Mouse (Mus musculus) heart, adult 2 months (tissue): ENCODE measurements at regions not wholly inside any gene's neighbourhood (a gene's known extent, or its start where the extent isn't known, plus 50 kb on each side); places are given as distances from the start of the nearest gene placed in this dataset.

Experiments
- DNase-seq, 2 experiments: peaks; one replicate each; pipeline ENCODE4 v3.0.0; 2021
- H3K27ac ChIP-seq: fragments of 200-600 bp; 2 replicates; pipeline ENCODE4 v1.8.1; 2022
- H3K27me3 ChIP-seq: fragments of 200-500 bp; 2 replicates; pipeline ENCODE4 v1.6.1; 2012; ENCODE audit warnings: mild to moderate bottlenecking, low read length, inconsistent platforms, mixed read lengths; ENCODE audit not compliant: control insufficient read depth, insufficient read depth
- H3K36me3 ChIP-seq: fragments of 200-500 bp; 2 replicates; pipeline ENCODE4 v1.6.1; 2012; ENCODE audit warnings: low read length, inconsistent platforms; ENCODE audit not compliant: control insufficient read depth, insufficient read depth
- H3K4me1 ChIP-seq: fragments of 200-500 bp; 2 replicates; pipeline ENCODE4 v1.6.1; 2011; ENCODE audit warnings: low read length; ENCODE audit not compliant: control insufficient read depth, insufficient read depth
- H3K4me3 ChIP-seq: fragments of 200-600 bp; 2 replicates; pipeline ENCODE4 v1.8.1; 2022
- H3K79me2 ChIP-seq: fragments of 200-500 bp; replicated peaks from 2 replicates; pipeline ENCODE4 v1.6.1; 2012; ENCODE audit warnings: mild to moderate bottlenecking, inconsistent platforms, low read length, moderate library complexity, mixed read lengths; ENCODE audit not compliant: control insufficient read depth, insufficient read depth
- H3K9ac ChIP-seq: fragments of 200-500 bp; 2 replicates; pipeline ENCODE4 v1.6.1; 2012; ENCODE audit warnings: low read depth, mild to moderate bottlenecking, control low read depth, inconsistent platforms, low read length, mixed read lengths
- CTCF ChIP-seq: fragments of 200-600 bp; IDR thresholded peaks from 2 replicates; pipeline ENCODE4 v1.8.1; 2022; ENCODE audit warnings: antibody characterized with exemption, mild to moderate bottlenecking, moderate library complexity
- EP300 ChIP-seq: fragments of 200-500 bp; IDR thresholded peaks from 2 replicates; pipeline ENCODE4 v1.6.1; 2011; ENCODE audit warnings: low read depth, low read length, control low read depth; ENCODE audit not compliant: insufficient read depth
- POLR2A ChIP-seq: fragments of 200-500 bp; IDR thresholded peaks from 2 replicates; pipeline ENCODE4 v1.6.1; 2011; ENCODE audit warnings: mild to moderate bottlenecking, low read depth, low read length, control low read depth; ENCODE audit not compliant: insufficient read depth
- WGBS: fragments of 180-500 bp; shearing (Covaris S2); methylation state at CpG from one replicate; pipeline ENCODE4 v1.1.7; 2018; 5-methylcytosine and 5-hydroxymethylcytosine counted together
- intact Hi-C: fragments of 180-260 bp; cut with DNase I; formaldehyde crosslinking; loops from one replicate; pipeline ENCODE4 v1.15.1; 2025

DNA sequence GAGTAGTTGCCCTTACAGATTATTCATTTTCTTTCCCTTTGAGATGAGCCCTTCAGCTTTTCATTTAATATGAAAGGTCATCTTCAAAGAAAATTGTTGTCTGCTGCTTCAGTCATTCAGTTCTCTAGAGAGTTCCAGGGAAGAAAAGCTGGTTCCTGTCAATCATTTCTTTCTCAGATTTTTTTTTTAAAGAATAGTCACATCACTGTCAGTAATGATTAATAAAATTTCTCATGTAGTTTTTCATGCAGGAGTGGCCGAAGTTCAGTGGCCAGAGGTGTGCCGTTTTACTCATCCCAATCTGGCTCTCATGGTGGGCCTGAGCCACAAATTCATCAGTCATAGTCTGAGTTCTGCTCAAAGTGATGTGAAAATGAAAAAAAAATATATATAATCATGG, 121.5 kb upstream of the Nectin3 start:
- no peak for DNase-seq
- Histone ChIP-seq H3K9ac (no peak overlapping the region), H3K4me1 (no peaks in the 10 kb centered on the region), H3K79me2 (no peaks in the 10 kb centered on the region), H3K27me3 (no peaks in the 10 kb centered on the region), H3K27ac (no peak overlapping the region), H3K4me3 (no peak overlapping the region), H3K36me3 (no peaks in the 10 kb centered on the region)
- intact Hi-C loops: no loop called here
- 91% methylated on average over 2 of the region's 2 CpGs for WGBS
- TF ChIP-seq EP300 (no peak), CTCF (no peak)

DNA sequence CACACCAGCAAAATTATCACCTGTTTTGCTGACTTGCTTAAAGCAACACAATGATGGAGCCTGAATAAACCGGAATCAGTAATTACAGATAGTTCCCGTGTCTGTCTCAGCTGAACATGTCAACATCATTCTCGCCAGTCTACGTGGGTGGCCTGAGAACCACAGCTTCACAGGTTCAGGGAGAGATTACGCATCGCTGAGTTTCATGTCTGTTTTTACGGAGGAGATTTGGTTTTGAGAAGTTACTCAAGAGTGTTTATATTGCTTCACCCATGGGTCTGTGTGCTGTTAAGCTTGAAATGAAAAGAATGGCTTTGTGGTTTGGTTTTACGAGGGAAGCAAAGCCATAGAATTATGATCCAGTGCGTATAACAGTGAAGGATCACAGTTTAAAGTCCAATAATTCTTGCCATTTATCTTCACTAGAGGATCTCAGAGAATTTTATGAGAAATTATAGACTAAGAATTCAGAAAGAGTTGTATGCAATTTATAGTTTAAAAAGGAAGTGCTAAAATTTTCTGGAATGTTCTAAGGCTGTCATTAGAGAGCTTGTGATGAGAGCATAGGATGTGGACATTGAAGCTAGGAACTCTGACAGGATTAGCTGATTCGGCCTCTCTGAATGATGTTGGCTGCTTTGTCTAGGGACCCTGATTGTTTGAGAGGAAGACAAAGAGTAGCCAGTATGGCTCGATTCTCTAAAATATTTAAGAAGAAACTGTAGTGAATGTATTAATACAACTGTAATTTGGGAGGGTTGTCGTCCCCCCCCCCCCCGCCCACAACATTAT, 119.4 kb upstream of the Nectin3 start:
- TF ChIP-seq CTCF (no peak), POLR2A (no peak), EP300 (no peak)

DNA sequence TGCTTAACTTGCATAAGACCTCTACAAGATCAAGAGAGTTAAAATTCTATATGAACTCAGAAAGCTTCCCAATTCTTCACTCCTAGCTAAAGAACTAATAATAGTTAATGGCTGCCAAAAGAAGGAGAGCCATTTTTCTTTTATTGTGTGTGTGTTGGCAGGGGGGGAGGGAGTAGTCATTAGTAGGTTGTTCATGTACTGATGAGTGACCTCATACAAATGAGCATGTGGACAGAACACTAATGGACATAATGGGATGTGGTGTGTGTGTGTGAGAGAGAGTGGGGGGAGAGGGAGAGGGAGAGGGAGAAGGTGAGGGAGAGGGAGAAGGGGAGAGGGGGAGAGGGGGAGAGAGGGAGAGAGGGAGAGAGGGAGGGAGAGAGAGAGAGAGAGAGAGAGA, 118.3 kb upstream of the Nectin3 start:
- no peak for DNase-seq
- intact Hi-C loops: no loop called here
- H3K9ac ChIP-seq: no peak overlapping the region
- no peak overlapping the region for H3K4me3 ChIP-seq
- no peak for TF ChIP-seq POLR2A
- no peak for TF ChIP-seq CTCF
- TF ChIP-seq EP300: no peak
- H3K79me2 ChIP-seq: no peaks in the 10 kb centered on the region
- H3K36me3 ChIP-seq: no peaks in the 10 kb centered on the region
- no peaks in the 10 kb centered on the region for H3K4me1 ChIP-seq
- H3K27ac ChIP-seq: no peak overlapping the region
- H3K27me3 ChIP-seq: no peaks in the 10 kb centered on the region

More for the DNA sequence above, 119.4 kb upstream of the Nectin3 start:
- no peaks in the 10 kb centered on the region for H3K36me3 ChIP-seq
- H3K4me3 ChIP-seq: no peak overlapping the region
- H3K79me2 ChIP-seq: no peaks in the 10 kb centered on the region
- intact Hi-C loops: no loop called here
- H3K4me1 ChIP-seq: no peaks in the 10 kb centered on the region
- no peak overlapping the region for H3K27ac ChIP-seq
- no peak overlapping the region for H3K9ac ChIP-seq
- H3K27me3 ChIP-seq: no peaks in the 10 kb centered on the region
- no peak for DNase-seq
- WGBS: 73% methylated on average over 13 of the region's 13 CpGs

GRCm38 (mm10) chr16:46613062-46613818, 114.9 kb upstream of the Nectin3 start:
- DNase-seq: no peak
- intact Hi-C loops: no loop called here
- H3K4me3 ChIP-seq: no peak overlapping the region
- H3K9ac ChIP-seq: no peak overlapping the region
- no peaks in the 10 kb centered on the region for H3K27me3 ChIP-seq
- no peak overlapping the region for H3K27ac ChIP-seq
- WGBS: 65% methylated on average over 5 of the region's 5 CpGs
- H3K79me2 ChIP-seq: no peaks in the 10 kb centered on the region
- TF ChIP-seq CTCF (no peak), POLR2A (no peak), EP300 (no peak)
- H3K4me1 ChIP-seq: no peaks in the 10 kb centered on the region
- H3K36me3 ChIP-seq: no peaks in the 10 kb centered on the region

- intact Hi-C loops: no loop called here
- TF ChIP-seq POLR2A (no peak), CTCF (no peak), EP300 (no peak)
Observed at GRCm38 (mm10) chr16:46605879-46606203, 107.5 kb upstream of the Nectin3 start.

DNA sequence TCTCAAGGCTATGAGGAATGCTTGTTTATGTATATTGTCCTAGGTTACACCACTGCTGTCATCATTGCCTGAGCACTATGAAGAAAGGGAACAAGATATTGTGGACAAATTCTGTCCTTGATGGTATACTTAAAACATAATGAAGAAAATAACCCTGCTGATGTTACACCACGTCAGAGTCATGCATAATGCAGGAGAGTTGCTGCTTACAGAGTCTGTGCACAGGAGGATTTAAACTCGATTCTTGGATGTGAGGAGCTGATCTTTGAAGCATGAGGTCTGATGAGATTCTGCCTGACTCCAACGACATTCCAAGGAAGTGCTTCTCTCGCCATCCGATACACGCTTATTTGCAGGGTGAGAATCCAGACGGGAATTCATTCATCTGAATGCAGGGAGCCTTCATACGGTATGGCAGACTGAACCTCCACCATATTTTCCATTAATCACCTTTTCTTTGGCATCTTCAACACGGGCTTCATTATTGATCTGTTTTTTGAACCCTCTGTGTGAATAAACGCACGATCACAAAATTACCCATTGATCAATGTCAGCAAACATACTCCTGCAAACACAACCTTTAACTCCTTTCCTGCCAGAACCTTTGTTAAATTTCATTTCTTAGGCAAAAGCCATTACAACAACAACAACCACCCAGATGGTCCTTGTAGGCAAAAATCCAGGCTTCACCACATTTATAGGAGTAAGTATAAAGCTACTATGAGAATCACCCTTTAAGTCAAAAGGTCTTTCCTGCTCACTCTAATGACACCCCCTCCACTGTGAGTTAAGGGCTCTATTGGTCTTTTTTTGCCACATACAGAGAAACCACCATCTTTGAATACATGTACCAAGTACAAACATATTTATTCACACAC, 106.9 kb upstream of the Nectin3 start:
- Histone ChIP-seq H3K9ac (no peak overlapping the region), H3K4me3 (no peak overlapping the region), H3K27me3 (no peaks in the 10 kb centered on the region), H3K4me1 (no peaks in the 10 kb centered on the region), H3K79me2 (no peaks in the 10 kb centered on the region), H3K36me3 (no peaks in the 10 kb centered on the region), H3K27ac (no peak overlapping the region)
- DNase-seq: no peak
- intact Hi-C loops: no loop called here
- 79% methylated on average over 11 of the region's 11 CpGs for WGBS
- TF ChIP-seq POLR2A (no peak), CTCF (no peak), EP300 (no peak)

More at GRCm38 (mm10) chr16:46605879-46606203, 107.5 kb upstream of the Nectin3 start:
- no peak for DNase-seq
- no peak overlapping the region for H3K27ac ChIP-seq
- H3K27me3 ChIP-seq: no peaks in the 10 kb centered on the region
- no peaks in the 10 kb centered on the region for H3K79me2 ChIP-seq
- no peak overlapping the region for H3K4me3 ChIP-seq
- no peaks in the 10 kb centered on the region for H3K36me3 ChIP-seq
- H3K9ac ChIP-seq: no peak overlapping the region
- no peaks in the 10 kb centered on the region for H3K4me1 ChIP-seq
